Mouse (Mus musculus): ENCODE results near the gene Hmg20b. TPM values are rescaled to one million over a fixed set of nuclear protein-coding genes. Genes with fewer than 3 reads are reported as not detected.

The Hmg20b gene
- total RNA-seq, 2 experiments from 2014 or later = 23.5 to 28.4 TPM

GRCm38 (mm10) chr10:81334324-81334723 lies 16.0 kb downstream of the Hmg20b start:
- no peak for DNase-seq (ENCODE audit: low spot score in 2 of 2)
- intact Hi-C loops (cut with DNase I) = no loop called here

DNA sequence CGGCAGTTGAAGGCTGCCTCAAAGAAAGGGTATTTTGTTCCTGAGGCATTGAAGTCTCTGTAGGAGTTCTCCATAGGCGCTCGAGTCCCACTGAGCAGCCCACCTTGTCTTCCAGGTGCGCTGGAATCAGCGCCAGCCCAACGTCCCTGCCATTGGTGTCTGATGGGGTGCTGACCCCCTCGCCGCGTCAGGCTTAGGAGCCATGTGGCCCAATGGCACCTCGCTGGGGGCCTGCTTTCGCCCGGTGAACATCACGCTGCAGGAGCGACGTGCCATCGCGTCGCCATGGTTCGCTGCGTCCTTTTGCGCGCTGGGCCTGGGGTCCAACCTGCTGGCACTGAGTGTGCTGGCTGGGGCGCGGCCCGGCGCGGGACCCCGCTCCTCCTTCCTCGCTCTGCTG lies 18.0 kb downstream of the Hmg20b start:
- intact Hi-C loops (cut with DNase I) = no loop called here
- no peak for DNase-seq (ENCODE audit: low spot score in 2 of 2)

- DNase-seq (ENCODE audit: low spot score in 2 of 2) = no peak
- intact Hi-C loops (cut with DNase I) = no loop called here
Measured at GRCm38 (mm10) chr10:81330007-81330406, 20.3 kb downstream of the Hmg20b start.

- intact Hi-C loops (cut with DNase I) = no loop called here
- no peak for DNase-seq (ENCODE audit: low spot score in 2 of 2)
Measured at GRCm38 (mm10) chr10:81329194-81329975, 20.9 kb downstream of the Hmg20b start.

DNA sequence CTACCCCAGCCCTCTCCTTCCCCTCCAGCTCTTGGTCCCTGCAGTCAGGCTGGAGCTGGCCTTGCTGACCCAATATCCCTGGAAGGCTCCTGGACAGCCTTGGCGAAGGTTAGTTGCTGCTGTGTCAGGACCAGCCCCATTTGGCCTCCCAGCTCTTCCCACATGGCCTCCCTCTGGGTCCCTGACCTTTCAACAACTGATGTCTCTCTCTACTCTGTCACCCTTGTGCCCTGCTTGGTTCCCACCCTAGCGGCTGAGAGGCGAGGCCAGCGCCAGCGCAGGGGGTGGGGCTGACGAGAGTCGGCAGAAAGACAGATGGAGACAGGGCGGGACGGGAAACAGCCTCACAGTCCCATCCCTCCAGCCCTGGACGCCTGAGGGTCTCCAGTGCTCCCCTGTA lies 21.9 kb downstream of the Hmg20b start, which contains the start of gene Tbxa2r:
TSS of gene Tbxa2r (plus strand) at position 346 of the 400 bp plus-strand sequence.
- intact Hi-C loops (cut with DNase I) = no loop called here
- no peak for DNase-seq (ENCODE audit: low spot score in 2 of 2)

- no peak for DNase-seq (ENCODE audit: low spot score in 2 of 2)
- intact Hi-C loops (cut with DNase I) = no loop called here
Measured at GRCm38 (mm10) chr10:81327959-81328358, 22.3 kb downstream of the Hmg20b start.

DNA sequence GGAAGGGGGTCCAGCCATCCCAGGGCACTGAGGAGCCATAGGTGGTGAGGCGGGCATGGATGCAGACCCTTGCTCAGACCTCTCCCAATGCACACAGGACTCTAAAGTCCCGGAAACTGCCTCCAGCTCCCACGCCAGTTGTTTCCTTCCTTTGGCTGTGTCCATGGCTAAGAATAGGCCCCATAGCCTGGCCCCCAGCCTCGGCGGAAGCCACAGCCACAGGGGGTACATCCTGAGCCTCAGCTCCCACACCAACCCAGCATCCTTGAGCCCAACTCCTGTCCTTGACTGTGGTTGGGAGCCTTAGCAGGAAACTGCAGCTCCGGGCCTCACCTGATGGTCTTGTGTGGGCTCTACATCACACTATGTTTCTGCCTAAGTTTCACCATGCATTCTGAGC lies 23.4 kb downstream of the Hmg20b start:
- intact Hi-C loops (cut with DNase I) = no loop called here
- DNase-seq (ENCODE audit: low spot score in 2 of 2) = no peak

- DNase-seq (ENCODE audit: low spot score in 2 of 2) = no peak
- intact Hi-C loops (cut with DNase I) = no loop called here
Measured at GRCm38 (mm10) chr10:81325781-81326180, 24.5 kb downstream of the Hmg20b start.

DNA sequence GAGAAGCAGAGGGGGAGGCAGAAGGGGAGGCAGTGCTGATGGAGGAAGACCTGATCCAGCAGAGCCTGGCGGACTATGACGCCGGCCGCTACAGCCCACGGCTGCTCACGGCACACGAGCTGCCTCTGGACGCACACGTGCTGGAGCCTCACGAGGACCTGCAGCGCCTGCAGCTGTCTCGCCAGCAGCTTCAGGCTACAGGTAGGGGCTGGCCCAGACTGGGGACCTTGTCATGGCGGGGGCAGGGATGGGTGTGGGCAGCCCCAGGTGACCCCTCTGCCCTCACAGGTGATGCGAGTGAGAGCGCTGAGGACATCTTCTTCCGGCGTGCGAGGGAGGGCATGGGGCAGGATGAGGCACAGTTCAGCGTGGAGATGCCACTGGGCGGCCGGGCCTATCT lies 25.1 kb downstream of the Hmg20b start:
- DNase-seq (ENCODE audit: low spot score in 2 of 2) = no peak
- intact Hi-C loops (cut with DNase I) = no loop called here

- DNase-seq (ENCODE audit: low spot score in 2 of 2) = no peak
- intact Hi-C loops (cut with DNase I) = no loop called here
Measured at GRCm38 (mm10) chr10:81323791-81324530, 26.3 kb downstream of the Hmg20b start.

DNA sequence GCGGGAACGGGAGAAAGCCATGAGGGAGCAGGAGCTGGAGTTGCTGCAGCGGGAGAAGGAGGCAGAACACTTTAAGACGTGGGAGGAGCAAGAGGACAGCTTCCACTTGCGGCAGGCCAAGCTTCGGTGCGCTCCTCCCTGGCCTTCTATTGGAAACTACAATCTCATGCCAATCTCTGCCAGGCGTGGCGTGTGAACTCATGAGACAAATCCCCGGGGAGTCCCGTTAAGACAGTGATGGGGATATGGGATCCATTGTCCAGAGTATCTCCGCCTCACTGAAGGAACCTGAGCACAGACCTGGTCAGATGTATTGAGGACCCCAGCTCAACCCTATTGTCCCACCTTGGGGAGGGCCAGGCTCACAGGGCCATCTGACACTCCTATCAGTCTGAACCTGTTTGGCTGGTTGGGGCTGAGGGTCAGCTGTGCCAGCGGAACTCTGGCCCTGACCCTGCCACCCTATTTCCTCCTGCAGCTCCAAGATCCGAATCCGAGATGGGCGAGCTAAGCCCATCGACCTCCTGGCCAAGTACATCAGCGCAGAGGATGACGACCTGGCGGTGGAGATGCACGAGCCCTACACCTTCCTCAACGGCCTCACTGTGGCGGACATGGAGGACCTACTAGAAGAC lies 27.0 kb downstream of the Hmg20b start:
- DNase-seq (ENCODE audit: low spot score in 2 of 2) = no peak
- intact Hi-C loops (cut with DNase I) = no loop called here

DNA sequence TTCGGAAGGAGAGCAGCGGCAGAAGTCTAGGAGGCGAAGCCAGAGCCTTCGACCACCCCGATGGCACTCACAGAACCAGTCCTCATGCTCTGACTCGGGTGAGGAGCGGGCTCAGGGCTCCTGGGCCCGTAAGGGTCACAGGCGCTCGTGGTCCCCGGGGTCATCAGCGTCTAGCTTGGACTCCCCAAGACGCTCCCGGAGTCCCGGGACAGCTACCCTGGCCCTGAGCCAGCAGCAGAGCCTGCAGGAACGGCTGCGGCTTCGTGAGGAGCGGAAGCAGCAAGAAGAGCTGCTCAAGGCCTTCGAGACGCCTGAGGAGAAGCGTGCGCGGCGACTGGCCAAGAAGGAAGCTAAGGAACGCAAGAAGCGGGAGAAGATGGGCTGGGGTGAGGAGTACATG lies 27.8 kb downstream of the Hmg20b start:
- DNase-seq (ENCODE audit: low spot score in 2 of 2) = no peak
- intact Hi-C loops (cut with DNase I) = no loop called here

DNA sequence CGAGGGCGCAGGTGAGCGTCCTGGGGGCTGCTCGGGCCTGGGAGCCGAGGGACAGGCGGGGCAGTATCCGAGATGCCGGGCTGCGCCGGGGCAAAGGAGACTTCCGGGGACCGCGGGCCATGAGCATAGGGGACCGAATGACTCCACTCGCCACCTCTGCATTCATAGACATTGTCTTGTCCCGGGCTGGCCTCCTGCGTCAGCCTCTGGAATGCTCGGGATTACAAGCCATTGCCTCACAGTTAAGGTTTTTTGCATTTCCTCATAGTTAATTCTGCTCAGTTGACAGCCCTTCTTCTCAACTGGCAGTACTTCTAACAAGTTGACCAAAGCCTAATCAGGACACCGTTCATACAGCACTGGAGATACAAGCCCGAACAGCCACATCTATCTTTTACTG lies 28.8 kb downstream of the Hmg20b start:
- intact Hi-C loops (cut with DNase I) = no loop called here
- DNase-seq (ENCODE audit: low spot score in 2 of 2) = no peak

DNA sequence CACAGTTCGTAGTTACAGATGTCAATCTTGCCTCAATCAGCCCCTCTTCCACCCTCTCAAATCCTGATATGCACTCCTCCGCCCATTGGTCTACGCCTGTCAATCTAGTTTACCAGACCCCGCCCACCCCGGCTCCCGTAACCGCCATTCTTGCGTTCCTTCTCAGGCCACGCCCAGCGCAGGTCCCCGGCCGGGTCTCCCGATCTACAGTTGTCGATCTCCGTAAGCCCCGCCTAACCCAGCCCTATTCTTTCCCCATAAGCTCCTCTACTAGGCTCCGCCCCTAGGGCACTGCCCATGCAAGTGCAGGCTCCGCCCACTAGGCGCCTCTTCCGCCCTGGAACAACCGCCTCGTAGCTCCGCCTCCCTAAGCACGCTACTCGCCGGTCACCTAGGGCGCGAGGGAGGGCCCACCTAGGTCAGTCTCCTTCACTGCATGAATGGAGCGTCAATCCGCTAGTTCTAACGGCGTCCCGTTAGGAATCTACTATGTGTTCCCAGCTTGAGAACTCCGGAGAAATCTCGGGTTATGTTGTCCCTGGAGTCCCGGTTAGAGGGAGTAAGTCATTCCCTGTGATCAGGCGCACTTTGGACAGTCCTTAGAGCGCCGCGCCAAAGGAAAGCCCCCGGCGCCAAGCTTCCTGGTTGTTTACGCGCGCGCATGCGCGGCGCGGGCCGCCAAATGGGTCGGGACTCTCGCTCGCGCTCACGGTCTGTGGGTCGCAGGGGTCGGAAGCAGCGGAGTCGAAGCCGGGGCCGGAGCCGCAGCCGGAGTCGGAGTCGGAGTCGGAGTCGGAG lies 29.5 kb downstream of the Hmg20b start, which contains the start of gene Cactin:
TSS of gene Cactin (plus strand) at position 554 of the 798 bp plus-strand sequence.
- intact Hi-C loops (cut with DNase I) = no loop called here
- DNase-seq (ENCODE audit: low spot score in 2 of 2) = peak; percentile 98 to 100

GRCm38 (mm10) chr10:81319741-81320549 lies 30.3 kb downstream of the Hmg20b start:
- no peak for DNase-seq (ENCODE audit: low spot score in 2 of 2)
- intact Hi-C loops (cut with DNase I) = no loop called here

DNA sequence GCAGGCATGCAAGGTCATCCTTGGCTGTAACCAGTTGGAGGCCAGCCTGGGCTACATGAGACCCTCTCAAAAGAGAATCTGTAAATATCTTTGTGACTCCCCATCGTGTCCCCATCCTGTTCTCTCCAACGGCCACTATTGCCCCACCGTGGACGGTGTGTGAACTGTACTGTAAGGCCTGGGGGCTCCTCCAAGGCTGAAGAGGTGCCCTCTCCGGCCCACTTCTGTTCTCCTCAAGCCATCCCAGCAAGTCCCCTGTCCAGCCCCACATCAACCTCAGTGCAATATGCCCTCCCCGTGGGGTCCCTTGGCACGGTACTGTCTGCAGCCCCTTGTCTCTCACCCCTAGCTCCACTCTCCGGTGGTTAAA lies 31.0 kb downstream of the Hmg20b start:
- DNase-seq (ENCODE audit: low spot score in 2 of 2) = no peak
- intact Hi-C loops (cut with DNase I) = no loop called here

GRCm38 (mm10) chr10:81318589-81319329 lies 31.5 kb downstream of the Hmg20b start:
- DNase-seq (ENCODE audit: low spot score in 2 of 2) = no peak
- intact Hi-C loops (cut with DNase I) = no loop called here

GRCm38 (mm10) chr10:81317273-81317672 lies 33.0 kb downstream of the Hmg20b start:
- intact Hi-C loops (cut with DNase I) = loop anchor here (2.0 kb wide), 1 partner anchor 24 kb away; the partner anchor contains the start of gene Pip5k1c
- DNase-seq (ENCODE audit: low spot score in 2 of 2) = no peak

Measured in left cerebral cortex, postnatal 25 days (tissue).